Mouse (Mus musculus): Measurements from ENCODE around the gene Rnf167.

- no peak for TF ChIP-seq CTCF (conservative IDR thresholded peaks at IDR 0.05; ENCODE audit: insufficient read depth, insufficient read length, low read depth, low read length)
- no peak for TF ChIP-seq POLR2A (IDR thresholded peaks at IDR 0.05; ENCODE audit: low read depth, low read length)
Measured at GRCm38 (mm10) chr11:70655571-70656455, 8.8 kb downstream of the Rnf167 start.

Measured in kidney, adult 2 months (tissue).